Mouse (Mus musculus) heart, adult 18-20 months (tissue): ENCODE data around the gene Zscan21. TPM values are rescaled to one million over a fixed set of nuclear protein-coding genes. Genes with fewer than 3 reads are reported as not detected.

Experiments used
- microRNA-seq, 2 experiments: library from miRNA; unstranded; fragments of <30 nt; microRNA quantifications; one replicate each; pipeline ENCODE4 v1.2.0; 2022
- total RNA-seq, 2 experiments: library from RNA; stranded (reverse); gene quantifications; 2 replicates each; pipeline ENCODE4 v1.2.3; 2021

Gene Zscan21
- total RNA-seq, 2 experiments from 2014 or later, result 11.4 to 13.6 TPM

Small RNA genes within 50 kb of the gene (microRNA-seq; reads per million reads assigned to microRNA genes)
- gene Mir106b (726 to 1,460 reads per million in 2 experiments), gene Mir25 (494 to 777 reads per million in 2 experiments), gene Mir93 (6,118 to 7,768 reads per million in 2 experiments)

Other genes starting within 250 kb of the Zscan21 start
- under 1 TPM in 1 of 2 experiments, not detected in 1; 0.74 TPM for gene Pilrb2, start 245.1 kb upstream of the Zscan21 start, total RNA-seq
- under 1 TPM; 0.21 to 0.25 TPM for gene Cyp3a13, start 195.3 kb upstream of the Zscan21 start, total RNA-seq
- under 1 TPM; 0.15 to 0.26 TPM for gene Gjc3, start 153.8 kb upstream of the Zscan21 start, total RNA-seq
- gene Azgp1, start 135.4 kb upstream of the Zscan21 start, total RNA-seq, result not detected
- gene Smok3a, start 95.6 kb upstream of the Zscan21 start, total RNA-seq, result not detected
- not detected for gene Smok3b, start 95.5 kb upstream of the Zscan21 start, total RNA-seq
- not detected for gene Smok3c, start 63.7 kb upstream of the Zscan21 start, total RNA-seq
- gene Zkscan1, start 31.8 kb upstream of the Zscan21 start, total RNA-seq, result 10 to 100 TPM; 14.3 to 17.3 TPM
- gene Zfp113, start 38.8 kb downstream of the Zscan21 start, total RNA-seq, result 1 to 10 TPM; 6.8 to 8.0 TPM
- 100 to 1,000 TPM; 123 to 129 TPM for gene Cops6, start 44.2 kb downstream of the Zscan21 start, total RNA-seq
- gene Ap4m1, start 55.1 kb downstream of the Zscan21 start, total RNA-seq, result 1 to 10 TPM; 6.4 to 7.9 TPM
- gene Mcm7, start 55.5 kb downstream of the Zscan21 start, total RNA-seq, result 10 to 100 TPM in 1 of 2 experiments, 1 to 10 TPM in 1; 9.3 to 11.6 TPM
- 10 to 100 TPM; 29.6 to 34.7 TPM for gene Taf6, start 70.5 kb downstream of the Zscan21 start, total RNA-seq
- gene Cnpy4, start 70.6 kb downstream of the Zscan21 start, total RNA-seq, result 1 to 10 TPM; 6.3 to 6.9 TPM
- 1 to 10 TPM; 1.9 to 2.8 TPM for gene Mblac1, start 77.4 kb downstream of the Zscan21 start, total RNA-seq
- under 1 TPM; 0.47 to 0.57 TPM for gene Nxpe5, start 109.0 kb downstream of the Zscan21 start, total RNA-seq
- 10 to 100 TPM; 58.7 to 64.6 TPM for gene Lamtor4, start 138.6 kb downstream of the Zscan21 start, total RNA-seq
- gene BC037034, start 147.1 kb downstream of the Zscan21 start, total RNA-seq, result 1 to 10 TPM; 3.2 to 4.2 TPM
- gene Gal3st4, start 155.9 kb downstream of the Zscan21 start, total RNA-seq, result under 1 TPM; 0.15 to 0.32 TPM
- gene Gm43720, start 163.1 kb downstream of the Zscan21 start, total RNA-seq, result not detected
- gene Gpc2, start 163.1 kb downstream of the Zscan21 start, total RNA-seq, result under 1 TPM in 1 of 2 experiments, not detected in 1; 0.15 TPM
- not detected for gene Stag3, start 163.3 kb downstream of the Zscan21 start, total RNA-seq
- not detected for gene Pvrig, start 225.1 kb downstream of the Zscan21 start, total RNA-seq